Mouse (Mus musculus): ENCODE measurements around the gene Spp1. TPM values are rescaled to one million over a fixed set of nuclear protein-coding genes. Genes with fewer than 3 reads are reported as not detected.

Gene Spp1
- total and polyA plus RNA-seq, 3 experiments, result 0.35 to 0.77 TPM; not detected in 1

DNA sequence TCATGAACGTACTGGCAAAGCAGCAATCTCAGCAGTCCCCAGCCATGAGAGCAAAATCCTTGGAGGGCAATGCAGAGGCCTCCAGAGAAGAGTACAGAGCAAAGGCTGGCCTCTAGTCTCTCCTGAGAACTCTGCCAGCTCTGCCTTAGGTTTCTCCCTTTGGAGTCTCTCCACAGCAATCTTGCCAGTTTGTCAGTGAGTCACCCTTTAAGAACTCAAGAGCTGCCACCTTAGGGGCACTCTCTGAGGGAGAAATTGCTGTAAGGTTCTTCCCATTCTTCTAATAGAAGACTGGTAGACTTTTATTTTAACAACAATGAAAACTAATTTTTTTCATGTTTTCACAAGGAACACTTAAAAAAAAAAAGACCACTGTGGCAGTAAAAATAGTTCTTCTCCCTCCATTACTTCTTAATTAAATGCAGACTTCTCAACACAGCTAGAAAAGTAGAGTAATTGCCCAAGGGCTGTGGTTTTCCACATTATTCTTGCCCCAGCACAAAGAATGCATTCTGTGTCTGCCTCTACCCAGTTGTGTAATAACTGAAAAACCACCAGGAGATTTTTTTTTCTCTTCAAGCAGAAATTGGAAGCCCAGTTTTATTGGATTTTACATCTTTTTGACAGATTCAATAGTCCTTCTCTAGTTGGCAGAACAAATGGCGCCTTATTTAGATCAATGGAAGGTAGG lies 27.2 kb upstream of the Spp1 start:
- Histone ChIP-seq H3K79me2 (ENCODE audit: control insufficient read depth, insufficient read depth, low read length, poor library complexity) (no peaks in the 10 kb centered on the region), H3K4me1 (ENCODE audit: control insufficient read depth in 1 of 2, insufficient read depth in 2 of 2, low read length in 2 of 2) (no peaks in the 10 kb centered on the region), H3K27me3 (ENCODE audit: control insufficient read depth in 1 of 2, insufficient read depth in 2 of 2, low read length in 2 of 2) (no peaks in the 10 kb centered on the region), H3K9ac (ENCODE audit: control insufficient read depth, low read depth, low read length, poor library complexity, severe bottlenecking) (no peak overlapping the region), H3K4me3 (ENCODE audit: control insufficient read depth in 1 of 2, insufficient read depth in 1 of 2, low read depth in 2 of 2, low read length in 2 of 2) (no peak overlapping the region), H3K27ac (ENCODE audit: control insufficient read depth, low read depth, low read length) (no peak overlapping the region), H3K36me3 (ENCODE audit: control insufficient read depth in 1 of 2, insufficient read depth in 2 of 2, low read length in 2 of 2) (no peaks in the 10 kb centered on the region), H3K9me3 (replicated peaks; ENCODE audit: insufficient read depth, low read length) (no peaks in the 10 kb centered on the region)
- TF ChIP-seq BHLHE40 (IDR thresholded peaks at IDR 0.05; ENCODE audit: borderline replicate concordance, low read depth, low read length), result no peak
- TF ChIP-seq POLR2AphosphoS2 (IDR thresholded peaks at IDR 0.05; ENCODE audit: low read length), result no peak
- TF ChIP-seq CHD2 (IDR thresholded peaks at IDR 0.05; ENCODE audit: low read length), result no peak
- no peak for TF ChIP-seq E2F4 (IDR thresholded peaks at IDR 0.05; ENCODE audit: borderline replicate concordance, low read depth, low read length)
- TF ChIP-seq NRF1 (IDR thresholded peaks at IDR 0.05; ENCODE audit: insufficient read depth, low read depth, low read length, poor library complexity, severe bottlenecking), result no peak
- no peak for TF ChIP-seq RCOR1 (IDR thresholded peaks at IDR 0.05; ENCODE audit: low read depth, low read length)
- TF ChIP-seq ZC3H11A (IDR thresholded peaks at IDR 0.05; ENCODE audit: low read depth, low read length), result no peak
- TF ChIP-seq EP300 (IDR thresholded peaks at IDR 0.05; ENCODE audit: low read depth in 1 of 2, low read length in 2 of 2), result no peak
- TF ChIP-seq TBP (IDR thresholded peaks at IDR 0.05; ENCODE audit: low read depth, low read length), result no peak
- no peak for TF ChIP-seq POLR2AphosphoS5 (IDR thresholded peaks at IDR 0.05; ENCODE audit: borderline replicate concordance, low read depth, low read length)
- TF ChIP-seq KAT2A (conservative IDR thresholded peaks at IDR 0.05; ENCODE audit: low read depth, low read length), result no peak
- no peak for TF ChIP-seq RAD21 (IDR thresholded peaks at IDR 0.05; ENCODE audit: low read depth, low read length)
- DNase-seq (ENCODE audit: low read depth, low spot score), result no peak

DNA sequence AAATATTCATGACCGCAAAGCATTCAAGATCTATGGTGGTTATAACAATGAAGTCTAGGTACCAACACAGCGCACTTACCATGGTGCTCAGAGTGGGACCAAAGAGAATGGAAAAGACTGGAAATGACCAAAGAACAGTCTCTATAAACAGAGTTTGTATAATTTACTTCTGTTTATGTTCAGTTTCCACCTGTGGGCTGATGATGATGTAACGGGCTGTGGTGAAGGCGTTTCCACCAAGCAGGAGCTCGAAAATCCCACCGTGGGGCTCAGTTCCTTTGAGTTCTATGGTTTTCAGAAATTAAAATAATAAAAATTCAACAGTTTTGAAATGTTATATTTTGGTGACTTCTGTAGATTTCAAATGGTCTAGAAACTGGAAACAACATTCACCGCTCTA lies 26.4 kb upstream of the Spp1 start:
- no peak for DNase-seq (ENCODE audit: low read depth, low spot score)

More for the DNA sequence above, 26.4 kb upstream of the Spp1 start:
- H3K9ac ChIP-seq (ENCODE audit: control insufficient read depth, low read depth, low read length, poor library complexity, severe bottlenecking), result no peak overlapping the region
- H3K79me2 ChIP-seq (ENCODE audit: control insufficient read depth, insufficient read depth, low read length, poor library complexity), result no peaks in the 10 kb centered on the region
- H3K4me1 ChIP-seq (ENCODE audit: control insufficient read depth in 1 of 2, insufficient read depth in 2 of 2, low read length in 2 of 2), result no peaks in the 10 kb centered on the region
- H3K36me3 ChIP-seq (ENCODE audit: control insufficient read depth in 1 of 2, insufficient read depth in 2 of 2, low read length in 2 of 2), result no peaks in the 10 kb centered on the region
- H3K4me3 ChIP-seq (ENCODE audit: control insufficient read depth in 1 of 2, insufficient read depth in 1 of 2, low read depth in 2 of 2, low read length in 2 of 2), result no peak overlapping the region
- TF ChIP-seq USF1 (IDR thresholded peaks at IDR 0.05; ENCODE audit: low read depth, low read length) (no peak), MYB (IDR thresholded peaks at IDR 0.05; ENCODE audit: low read depth, low read length) (no peak), CTCF (IDR thresholded peaks at IDR 0.05 in 2 of 3, conservative IDR thresholded peaks at IDR 0.05 in 1 of 3; ENCODE audit: control insufficient read depth in 1 of 3, insufficient read depth in 1 of 3, low read depth in 2 of 3, low read length in 3 of 3, poor library complexity in 1 of 3, severe bottlenecking in 1 of 3) (no peak), KAT2A (conservative IDR thresholded peaks at IDR 0.05; ENCODE audit: low read depth, low read length) (no peak), ETS1 (IDR thresholded peaks at IDR 0.05; ENCODE audit: low read depth, low read length) (no peak), SIN3A (IDR thresholded peaks at IDR 0.05; ENCODE audit: low read length) (no peak), EP300 (IDR thresholded peaks at IDR 0.05; ENCODE audit: low read depth in 1 of 2, low read length in 2 of 2) (no peak), RAD21 (IDR thresholded peaks at IDR 0.05; ENCODE audit: low read depth, low read length) (no peak), NRF1 (IDR thresholded peaks at IDR 0.05; ENCODE audit: insufficient read depth, low read depth, low read length, poor library complexity, severe bottlenecking) (no peak), ZC3H11A (IDR thresholded peaks at IDR 0.05; ENCODE audit: low read depth, low read length) (no peak), TBP (IDR thresholded peaks at IDR 0.05; ENCODE audit: low read depth, low read length) (no peak), JUND (IDR thresholded peaks at IDR 0.05; ENCODE audit: low read depth, low read length) (no peak), USF2 (IDR thresholded peaks at IDR 0.05; ENCODE audit: borderline replicate concordance in 1 of 2, insufficient read depth in 1 of 2, low read depth in 1 of 2, low read length in 2 of 2) (no peak), MAX (IDR thresholded peaks at IDR 0.05; ENCODE audit: low read length) (no peak), MEF2A (IDR thresholded peaks at IDR 0.05; ENCODE audit: extremely low read depth, insufficient replicate concordance, low read depth, low read length, poor library complexity, severe bottlenecking) (no peak), ZMIZ1 (IDR thresholded peaks at IDR 0.05; ENCODE audit: low read depth, low read length) (no peak), NELFE (IDR thresholded peaks at IDR 0.05; ENCODE audit: low read depth, low read length) (no peak), UBTF (IDR thresholded peaks at IDR 0.05; ENCODE audit: borderline replicate concordance, insufficient read depth, low read depth, low read length) (no peak), ELF1 (IDR thresholded peaks at IDR 0.05; ENCODE audit: low read depth, low read length) (no peak)
- H3K27me3 ChIP-seq (ENCODE audit: control insufficient read depth in 1 of 2, insufficient read depth in 2 of 2, low read length in 2 of 2), result no peaks in the 10 kb centered on the region
- no peak overlapping the region for H3K27ac ChIP-seq (ENCODE audit: control insufficient read depth, low read depth, low read length)
- H3K9me3 ChIP-seq (replicated peaks; ENCODE audit: insufficient read depth, low read length), result no peaks in the 10 kb centered on the region
